Mouse (Mus musculus): ENCODE data around the gene Pros1.

GRCm38 (mm10) chr16:62931341-62931740 lies 77.2 kb downstream of the Pros1 start:
- TF ChIP-seq POLR2A (IDR thresholded peaks at IDR 0.05; ENCODE audit: insufficient read length, low read depth) (no peak), MAX (IDR thresholded peaks at IDR 0.05; ENCODE audit: low read depth) (no peak), SRF (IDR thresholded peaks at IDR 0.05; ENCODE audit: control insufficient read depth, insufficient read length, low read depth) (no peak), TCF12 (IDR thresholded peaks at IDR 0.05; ENCODE audit: insufficient read depth, poor library complexity, severe bottlenecking) (no peak), REST (IDR thresholded peaks at IDR 0.05; ENCODE audit: insufficient read depth, insufficient read length) (no peak), USF1 (IDR thresholded peaks at IDR 0.05; ENCODE audit: low read depth) (no peak), MYOG (IDR thresholded peaks at IDR 0.05; ENCODE audit: control insufficient read depth in 1 of 3, insufficient read depth in 1 of 3, insufficient read length in 2 of 3, low read depth in 2 of 3) (no peak), TCF3 (IDR thresholded peaks at IDR 0.05; ENCODE audit: insufficient read length, low read depth) (no peak), POLR2AphosphoS2 (IDR thresholded peaks at IDR 0.05; ENCODE audit: insufficient read length, low read depth) (no peak), E2F4 (IDR thresholded peaks at IDR 0.05; ENCODE audit: insufficient read depth) (no peak), CEBPB (IDR thresholded peaks at IDR 0.05; ENCODE audit: insufficient read depth, poor library complexity, severe bottlenecking) (no peak)

All from myocyte (in vitro differentiated cells).